Mouse (Mus musculus): ENCODE data around the gene Timm8b.

Gene Timm8b

GRCm38 (mm10) chr9:50603189-50603997 lies at the start of gene Timm8b, which contains the start of gene Sdhd:
TSS of gene Timm8b (plus strand) at chr9:50603910.
TSS of gene Sdhd (minus strand) at chr9:50603812.
- peak; percentile 95 for DNase-seq (ENCODE audit: low read depth)

GRCm38 (mm10) chr9:50554241-50555093 lies 49.2 kb upstream of the Timm8b start, which contains the start of gene Il18:
TSS of gene Il18 (plus strand) at chr9:50554827.
- peak; percentile 83 for DNase-seq (ENCODE audit: low read depth)

- no peak for DNase-seq (ENCODE audit: low read depth)
Measured at GRCm38 (mm10) chr9:50555094-50555446, 48.6 kb upstream of the Timm8b start, which contains the start of gene Bco2. TSS of gene Bco2 (minus strand) at chr9:50555181.

- no peak for DNase-seq (ENCODE audit: low read depth)
Measured at GRCm38 (mm10) chr9:50561145-50561917, 42.4 kb upstream of the Timm8b start, which contains the start of gene Tex12. TSS of gene Tex12 (minus strand) at chr9:50561325.

- DNase-seq (ENCODE audit: low read depth), result no peak
Measured at GRCm38 (mm10) chr9:50561918-50562360, 41.8 kb upstream of the Timm8b start.

- peak; percentile 72 for DNase-seq (ENCODE audit: low read depth)
Measured at GRCm38 (mm10) chr9:50565173-50565572, 38.5 kb upstream of the Timm8b start.

GRCm38 (mm10) chr9:50565940-50566339 lies 37.8 kb upstream of the Timm8b start:
- DNase-seq (ENCODE audit: low read depth), result no peak

- no peak for DNase-seq (ENCODE audit: low read depth)
Measured at GRCm38 (mm10) chr9:50567372-50567771, 36.3 kb upstream of the Timm8b start.

GRCm38 (mm10) chr9:50567881-50568280 lies 35.8 kb upstream of the Timm8b start:
- no peak for DNase-seq (ENCODE audit: low read depth)

- peak; percentile 72 for DNase-seq (ENCODE audit: low read depth)
Measured at GRCm38 (mm10) chr9:50569599-50570525, 33.8 kb upstream of the Timm8b start.

GRCm38 (mm10) chr9:50580370-50580769 lies 23.3 kb upstream of the Timm8b start:
- DNase-seq (ENCODE audit: low read depth), result peak; percentile 85

- no peak for DNase-seq (ENCODE audit: low read depth)
Measured at GRCm38 (mm10) chr9:50585145-50585818, 18.4 kb upstream of the Timm8b start.

GRCm38 (mm10) chr9:50586955-50587354 lies 16.8 kb upstream of the Timm8b start:
- DNase-seq (ENCODE audit: low read depth), result no peak

GRCm38 (mm10) chr9:50590856-50591518 lies 12.7 kb upstream of the Timm8b start:
- peak; percentile 76 for DNase-seq (ENCODE audit: low read depth)

- no peak for DNase-seq (ENCODE audit: low read depth)
Measured at GRCm38 (mm10) chr9:50592955-50593354, 10.8 kb upstream of the Timm8b start.

- peak; percentile 64 for DNase-seq (ENCODE audit: low read depth)
Measured at GRCm38 (mm10) chr9:50593544-50593943, 10.2 kb upstream of the Timm8b start.

- DNase-seq (ENCODE audit: low read depth), result no peak
Measured at GRCm38 (mm10) chr9:50594794-50595417, 8.8 kb upstream of the Timm8b start.

GRCm38 (mm10) chr9:50596973-50597372 lies 6.7 kb upstream of the Timm8b start:
- no peak for DNase-seq (ENCODE audit: low read depth)

- DNase-seq (ENCODE audit: low read depth), result no peak
Measured at GRCm38 (mm10) chr9:50601536-50601935, 2.2 kb upstream of the Timm8b start.

Measured in NIH3T3 (cell line).